Mouse (Mus musculus): ENCODE data around the gene Dst. TPM values are rescaled to one million over a fixed set of nuclear protein-coding genes. Genes with fewer than 3 reads are reported as not detected.
A peak's percentile ranks its signal among the peaks of the same experiment; 100 is the strongest.

Dst gene
- polyA plus RNA-seq, 1 experiment: 49.7 TPM

GRCm38 (mm10) chr1:34259898-34260297 is 351.9 kb downstream of the Dst start:
- no peak overlapping the region for H3K4me3 ChIP-seq
- H3K4me2 ChIP-seq (ENCODE audit: low read depth): no peak overlapping the region
- no peak overlapping the region for H3ac ChIP-seq (ENCODE audit: control insufficient read depth, insufficient read length)
- H3K79me2 ChIP-seq (ENCODE audit: control insufficient read depth, insufficient read depth): no peaks in the 10 kb centered on the region
- no peaks in the 10 kb centered on the region for H3K27me3 ChIP-seq (ENCODE audit: control insufficient read depth, insufficient read depth, insufficient read length)
- TF ChIP-seq REST (IDR thresholded peaks at IDR 0.05; ENCODE audit: insufficient read depth, insufficient read length) (no peak), TCF3 (IDR thresholded peaks at IDR 0.05; ENCODE audit: insufficient read length, low read depth) (no peak), TCF12 (IDR thresholded peaks at IDR 0.05; ENCODE audit: insufficient read depth, poor library complexity, severe bottlenecking) (no peak), USF1 (IDR thresholded peaks at IDR 0.05; ENCODE audit: low read depth) (no peak), E2F4 (IDR thresholded peaks at IDR 0.05; ENCODE audit: insufficient read depth) (no peak), SRF (IDR thresholded peaks at IDR 0.05; ENCODE audit: control insufficient read depth, insufficient read length, low read depth) (no peak), CEBPB (IDR thresholded peaks at IDR 0.05; ENCODE audit: insufficient read depth, poor library complexity, severe bottlenecking) (no peak), MYOD1 (IDR thresholded peaks at IDR 0.05; ENCODE audit: control insufficient read depth in 1 of 3, insufficient read length in 2 of 3, low read depth in 2 of 3) (no peak), MAX (IDR thresholded peaks at IDR 0.05; ENCODE audit: low read depth) (no peak), MYOG (IDR thresholded peaks at IDR 0.05; ENCODE audit: control insufficient read depth in 1 of 3, insufficient read depth in 1 of 3, insufficient read length in 2 of 3, low read depth in 2 of 3) (no peak), POLR2AphosphoS2 (IDR thresholded peaks at IDR 0.05; ENCODE audit: insufficient read length, low read depth) (no peak), POLR2A (IDR thresholded peaks at IDR 0.05; ENCODE audit: insufficient read length, low read depth) (no peak)
- H3K36me3 ChIP-seq (ENCODE audit: control insufficient read depth, insufficient read depth): peaks cover 87% of the 10 kb centered on the region

DNA sequence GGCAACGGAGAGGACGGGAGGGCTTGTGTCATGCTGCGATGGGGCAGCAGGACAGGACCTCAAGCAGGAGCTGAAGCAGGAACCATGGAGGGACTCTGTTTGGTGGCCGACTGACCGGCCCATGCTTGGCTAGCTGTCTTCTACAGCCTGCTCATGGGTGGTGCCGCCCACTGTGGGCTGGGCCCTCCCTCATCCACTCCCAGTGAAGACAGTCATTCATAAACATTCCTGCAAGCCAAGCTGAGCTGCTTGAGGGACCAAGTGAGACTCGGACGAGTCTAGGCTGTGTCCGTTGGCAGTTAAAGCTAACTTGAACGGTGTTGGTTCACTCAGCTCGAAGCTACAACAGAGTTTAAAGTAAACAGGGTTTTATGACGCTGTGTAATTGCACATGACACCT is 353.0 kb downstream of the Dst start:
- Histone ChIP-seq H3K4me3 (no peak overlapping the region), H3K4me2 (ENCODE audit: low read depth) (no peak overlapping the region), H3K27me3 (ENCODE audit: control insufficient read depth, insufficient read depth, insufficient read length) (no peaks in the 10 kb centered on the region), H3ac (ENCODE audit: control insufficient read depth, insufficient read length) (no peak overlapping the region), H3K79me2 (ENCODE audit: control insufficient read depth, insufficient read depth) (no peaks in the 10 kb centered on the region), H3K36me3 (ENCODE audit: control insufficient read depth, insufficient read depth) (peaks cover 89% of the 10 kb centered on the region)
- TF ChIP-seq POLR2A (IDR thresholded peaks at IDR 0.05; ENCODE audit: insufficient read length, low read depth) (no peak), SRF (IDR thresholded peaks at IDR 0.05; ENCODE audit: control insufficient read depth, insufficient read length, low read depth) (no peak), POLR2AphosphoS2 (IDR thresholded peaks at IDR 0.05; ENCODE audit: insufficient read length, low read depth) (peak; percentile 46), CEBPB (IDR thresholded peaks at IDR 0.05; ENCODE audit: insufficient read depth, poor library complexity, severe bottlenecking) (no peak), MYOG (IDR thresholded peaks at IDR 0.05; ENCODE audit: control insufficient read depth in 1 of 3, insufficient read depth in 1 of 3, insufficient read length in 2 of 3, low read depth in 2 of 3) (no peak), E2F4 (IDR thresholded peaks at IDR 0.05; ENCODE audit: insufficient read depth) (no peak), TCF3 (IDR thresholded peaks at IDR 0.05; ENCODE audit: insufficient read length, low read depth) (no peak)

DNA sequence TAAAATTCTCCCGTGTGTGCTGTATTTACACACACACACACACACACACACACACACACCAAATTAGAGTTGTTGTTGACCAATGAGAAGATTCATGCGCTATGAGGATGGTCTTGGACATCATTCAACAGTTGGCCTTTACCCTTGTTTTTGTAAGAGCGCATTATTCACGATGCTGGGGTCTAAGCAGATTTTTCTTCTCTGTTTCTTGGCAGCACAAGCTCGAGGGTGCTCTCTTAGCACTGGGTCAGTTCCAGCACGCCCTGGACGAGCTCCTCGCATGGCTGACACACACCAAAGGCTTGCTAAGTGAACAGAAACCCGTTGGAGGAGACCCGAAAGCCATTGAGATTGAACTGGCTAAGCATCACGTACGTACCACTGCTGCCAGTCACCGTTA is 360.5 kb downstream of the Dst start:
- Histone ChIP-seq H3K4me2 (ENCODE audit: low read depth) (no peak overlapping the region), H3K79me2 (ENCODE audit: control insufficient read depth, insufficient read depth) (no peaks in the 10 kb centered on the region), H3K4me3 (no peak overlapping the region), H3ac (ENCODE audit: control insufficient read depth, insufficient read length) (no peak overlapping the region), H3K36me3 (ENCODE audit: control insufficient read depth, insufficient read depth) (peaks cover 94% of the 10 kb centered on the region), H3K27me3 (ENCODE audit: control insufficient read depth, insufficient read depth, insufficient read length) (no peaks in the 10 kb centered on the region)
- TF ChIP-seq CEBPB (IDR thresholded peaks at IDR 0.05; ENCODE audit: insufficient read depth, poor library complexity, severe bottlenecking) (no peak), MYOG (IDR thresholded peaks at IDR 0.05; ENCODE audit: control insufficient read depth in 1 of 3, insufficient read depth in 1 of 3, insufficient read length in 2 of 3, low read depth in 2 of 3) (no peak), POLR2AphosphoS2 (IDR thresholded peaks at IDR 0.05; ENCODE audit: insufficient read length, low read depth) (no peak), POLR2A (IDR thresholded peaks at IDR 0.05; ENCODE audit: insufficient read length, low read depth) (no peak), TCF12 (IDR thresholded peaks at IDR 0.05; ENCODE audit: insufficient read depth, poor library complexity, severe bottlenecking) (no peak), REST (IDR thresholded peaks at IDR 0.05; ENCODE audit: insufficient read depth, insufficient read length) (no peak), USF1 (IDR thresholded peaks at IDR 0.05; ENCODE audit: low read depth) (no peak), MAX (IDR thresholded peaks at IDR 0.05; ENCODE audit: low read depth) (no peak), TCF3 (IDR thresholded peaks at IDR 0.05; ENCODE audit: insufficient read length, low read depth) (no peak), E2F4 (IDR thresholded peaks at IDR 0.05; ENCODE audit: insufficient read depth) (no peak), SRF (IDR thresholded peaks at IDR 0.05; ENCODE audit: control insufficient read depth, insufficient read length, low read depth) (no peak), MYOD1 (IDR thresholded peaks at IDR 0.05; ENCODE audit: control insufficient read depth in 1 of 3, insufficient read length in 2 of 3, low read depth in 2 of 3) (no peak)

DNA sequence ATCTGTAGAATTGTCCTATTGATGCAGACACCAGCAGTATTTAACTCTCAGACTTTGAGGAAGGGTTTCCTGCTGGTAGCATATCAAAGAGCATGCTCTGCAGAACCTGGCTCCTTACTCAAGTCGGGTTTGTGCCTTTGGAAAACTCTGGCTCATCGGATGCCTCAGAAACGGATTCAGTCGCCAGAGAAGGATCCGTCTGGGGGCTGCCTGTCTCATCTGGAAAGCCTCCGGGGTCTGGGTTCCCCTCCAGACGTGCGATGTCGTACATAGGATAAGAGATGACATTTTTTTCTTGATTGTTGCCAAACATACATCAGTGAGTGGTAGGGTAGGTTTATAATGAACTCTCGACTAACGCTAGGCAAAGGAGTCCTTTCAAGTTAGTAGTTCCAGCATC is 361.6 kb downstream of the Dst start:
- H3K4me2 ChIP-seq (ENCODE audit: low read depth): no peak overlapping the region
- no peak overlapping the region for H3K4me3 ChIP-seq
- no peaks in the 10 kb centered on the region for H3K27me3 ChIP-seq (ENCODE audit: control insufficient read depth, insufficient read depth, insufficient read length)
- no peak for TF ChIP-seq REST (IDR thresholded peaks at IDR 0.05; ENCODE audit: insufficient read depth, insufficient read length)
- TF ChIP-seq MYOG (IDR thresholded peaks at IDR 0.05; ENCODE audit: control insufficient read depth in 1 of 3, insufficient read depth in 1 of 3, insufficient read length in 2 of 3, low read depth in 2 of 3): no peak
- TF ChIP-seq POLR2A (IDR thresholded peaks at IDR 0.05; ENCODE audit: insufficient read length, low read depth): no peak
- no peak for TF ChIP-seq USF1 (IDR thresholded peaks at IDR 0.05; ENCODE audit: low read depth)
- TF ChIP-seq POLR2AphosphoS2 (IDR thresholded peaks at IDR 0.05; ENCODE audit: insufficient read length, low read depth): no peak
- TF ChIP-seq MYOD1 (IDR thresholded peaks at IDR 0.05; ENCODE audit: control insufficient read depth in 1 of 3, insufficient read length in 2 of 3, low read depth in 2 of 3): no peak
- TF ChIP-seq CEBPB (IDR thresholded peaks at IDR 0.05; ENCODE audit: insufficient read depth, poor library complexity, severe bottlenecking): no peak
- no peak for TF ChIP-seq MAX (IDR thresholded peaks at IDR 0.05; ENCODE audit: low read depth)
- TF ChIP-seq TCF3 (IDR thresholded peaks at IDR 0.05; ENCODE audit: insufficient read length, low read depth): no peak
- TF ChIP-seq TCF12 (IDR thresholded peaks at IDR 0.05; ENCODE audit: insufficient read depth, poor library complexity, severe bottlenecking): no peak
- no peak for TF ChIP-seq SRF (IDR thresholded peaks at IDR 0.05; ENCODE audit: control insufficient read depth, insufficient read length, low read depth)
- TF ChIP-seq E2F4 (IDR thresholded peaks at IDR 0.05; ENCODE audit: insufficient read depth): no peak
- no peaks in the 10 kb centered on the region for H3K79me2 ChIP-seq (ENCODE audit: control insufficient read depth, insufficient read depth)
- no peak overlapping the region for H3ac ChIP-seq (ENCODE audit: control insufficient read depth, insufficient read length)
- H3K36me3 ChIP-seq (ENCODE audit: control insufficient read depth, insufficient read depth): peaks cover 93% of the 10 kb centered on the region

Measured in myocyte (in vitro differentiated cells).